Mouse (Mus musculus) C2C12 (cell line): ENCODE results near the gene Sox2.

Experiments
- CTCF ChIP-seq: IDR thresholded peaks from one replicate; pipeline ENCODE4 v1.5.1; 2011; ENCODE audit not compliant: control insufficient read depth, insufficient read depth, insufficient read length
- MAX ChIP-seq: IDR thresholded peaks from one replicate; pipeline ENCODE4 v1.6.1; 2011; ENCODE audit warnings: mild to moderate bottlenecking, control low read depth
- MYOD1 ChIP-seq: IDR thresholded peaks from one replicate; pipeline ENCODE4 v1.6.1; 2011; ENCODE audit warnings: low read depth; ENCODE audit not compliant: control insufficient read depth, insufficient read length
- USF1 ChIP-seq: IDR thresholded peaks from one replicate; pipeline ENCODE4 v1.6.1; 2011; ENCODE audit warnings: low read depth, mild to moderate bottlenecking, control low read depth, moderate library complexity

- TF ChIP-seq CTCF (no peak), USF1 (no peak), MYOD1 (no peak), MAX (no peak)
Observed at GRCm38 (mm10) chr3:34614107-34614506, 36.1 kb upstream of the Sox2 start.
